Mouse (Mus musculus) MEL-GATA-1-ER (cell line): ENCODE data around the gene Aloxe3.

Experiments used
- DNase-seq: peaks from one replicate; pipeline ENCODE4 v3.0.0-alpha.2; 2012; ENCODE audit warnings: low read depth; ENCODE audit errors: extremely low read depth

The Aloxe3 gene

DNA sequence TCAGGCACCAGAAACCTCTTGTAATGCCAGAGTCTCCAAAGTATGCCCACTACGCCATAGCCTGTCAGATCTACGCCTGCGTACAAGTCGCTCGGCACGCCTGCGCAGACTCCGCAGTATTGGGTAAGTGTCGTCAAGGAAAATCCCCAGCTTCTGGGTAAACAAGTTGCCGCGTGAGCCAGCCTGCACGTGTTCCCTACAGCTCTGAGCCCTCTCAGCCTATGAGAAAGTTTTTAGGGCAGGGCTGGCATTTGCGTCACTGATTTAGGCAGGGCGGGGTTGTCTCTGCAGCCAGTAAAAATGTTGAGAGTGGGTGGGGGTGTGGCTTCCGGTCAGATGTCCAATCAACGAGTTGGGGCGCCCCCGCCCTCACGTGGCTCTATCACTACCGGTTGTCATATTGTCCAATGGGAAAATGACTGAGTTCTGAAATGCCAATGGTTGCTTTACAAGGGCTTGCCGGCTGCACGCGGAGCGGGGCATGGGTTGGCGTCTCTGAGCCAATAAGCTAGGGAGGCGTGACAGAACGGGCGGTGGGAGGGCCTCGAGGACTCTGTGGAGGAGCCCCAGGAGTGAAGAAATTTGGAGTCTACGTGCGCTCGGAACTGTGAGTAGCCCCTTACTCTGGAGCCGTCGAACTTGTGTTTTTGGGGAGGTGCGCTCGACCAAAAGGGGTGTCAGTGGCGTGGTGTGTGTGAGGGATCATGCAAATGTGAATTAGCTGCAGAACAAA, 30.8 kb upstream of the Aloxe3 start, which contains the start of gene Per1:
Gene Per1 (plus strand): TSS at position 521 of the 733 bp plus-strand sequence.
- DNase-seq, result peak; percentile 99

DNA sequence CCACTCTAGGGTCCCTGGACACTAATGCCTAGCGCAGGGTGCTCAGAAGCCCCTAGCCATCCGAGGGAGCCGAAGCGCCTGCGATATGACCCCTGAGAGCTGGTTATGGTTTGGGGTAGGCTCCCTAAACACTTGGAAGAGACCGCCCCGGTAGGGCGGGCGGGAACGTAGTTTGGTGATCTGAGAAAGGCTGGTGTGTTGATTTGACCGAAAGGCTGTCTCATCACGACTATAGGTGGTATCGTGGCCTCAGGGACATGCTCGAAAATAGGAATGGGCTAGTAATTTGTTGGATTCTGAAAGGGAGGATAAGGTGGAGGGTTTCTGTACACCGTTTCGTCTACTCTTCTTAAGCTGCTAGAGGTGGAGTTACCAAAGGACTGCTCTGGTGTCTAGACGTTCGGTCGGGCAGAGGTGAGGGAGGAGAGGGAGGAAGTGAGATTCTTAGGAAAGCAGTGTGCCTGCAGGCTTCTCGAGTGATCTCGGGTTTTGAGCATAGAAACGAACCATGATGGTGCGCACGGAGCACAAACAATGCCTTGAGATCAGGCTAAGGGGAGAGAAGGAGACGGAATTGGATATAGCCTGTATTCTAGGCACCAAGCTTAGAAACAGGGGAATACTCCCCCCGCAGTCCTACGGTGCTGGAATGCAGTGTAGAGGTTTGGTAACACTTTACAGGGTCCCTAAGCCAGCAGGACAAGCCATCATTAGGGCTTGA, 30.0 kb upstream of the Aloxe3 start:
- peak; percentile 40 for DNase-seq

DNA sequence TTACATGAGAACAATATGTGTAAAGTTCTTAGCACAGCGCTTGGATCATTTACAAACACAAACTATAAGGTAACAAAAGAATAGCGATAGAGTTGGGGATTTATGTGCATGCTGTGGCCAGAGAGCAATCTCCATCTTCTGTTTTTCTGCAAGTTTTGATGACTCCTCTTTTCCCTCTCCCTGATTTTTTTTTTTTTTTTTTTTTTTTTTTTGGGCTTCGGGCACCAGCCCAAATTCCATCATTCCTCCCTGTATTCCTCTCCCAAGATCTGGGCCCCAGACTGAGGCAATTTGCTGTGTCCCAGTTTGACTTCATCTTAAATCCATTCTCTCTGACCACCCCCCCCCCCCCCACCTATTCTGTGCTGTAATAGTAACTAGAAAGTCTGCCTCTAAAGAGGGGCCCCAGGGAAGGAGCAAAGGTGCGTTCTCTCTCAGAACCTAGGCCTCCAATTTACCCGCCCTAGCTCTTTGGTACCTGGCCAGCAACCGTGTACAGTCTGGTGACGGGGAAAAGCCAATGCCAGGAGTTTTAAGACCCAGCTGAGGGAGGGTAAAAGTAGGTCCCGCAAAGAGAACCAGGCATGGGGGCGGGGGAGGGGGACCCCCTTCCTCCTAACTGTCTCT, 29.2 kb upstream of the Aloxe3 start:
- no peak for DNase-seq

DNA sequence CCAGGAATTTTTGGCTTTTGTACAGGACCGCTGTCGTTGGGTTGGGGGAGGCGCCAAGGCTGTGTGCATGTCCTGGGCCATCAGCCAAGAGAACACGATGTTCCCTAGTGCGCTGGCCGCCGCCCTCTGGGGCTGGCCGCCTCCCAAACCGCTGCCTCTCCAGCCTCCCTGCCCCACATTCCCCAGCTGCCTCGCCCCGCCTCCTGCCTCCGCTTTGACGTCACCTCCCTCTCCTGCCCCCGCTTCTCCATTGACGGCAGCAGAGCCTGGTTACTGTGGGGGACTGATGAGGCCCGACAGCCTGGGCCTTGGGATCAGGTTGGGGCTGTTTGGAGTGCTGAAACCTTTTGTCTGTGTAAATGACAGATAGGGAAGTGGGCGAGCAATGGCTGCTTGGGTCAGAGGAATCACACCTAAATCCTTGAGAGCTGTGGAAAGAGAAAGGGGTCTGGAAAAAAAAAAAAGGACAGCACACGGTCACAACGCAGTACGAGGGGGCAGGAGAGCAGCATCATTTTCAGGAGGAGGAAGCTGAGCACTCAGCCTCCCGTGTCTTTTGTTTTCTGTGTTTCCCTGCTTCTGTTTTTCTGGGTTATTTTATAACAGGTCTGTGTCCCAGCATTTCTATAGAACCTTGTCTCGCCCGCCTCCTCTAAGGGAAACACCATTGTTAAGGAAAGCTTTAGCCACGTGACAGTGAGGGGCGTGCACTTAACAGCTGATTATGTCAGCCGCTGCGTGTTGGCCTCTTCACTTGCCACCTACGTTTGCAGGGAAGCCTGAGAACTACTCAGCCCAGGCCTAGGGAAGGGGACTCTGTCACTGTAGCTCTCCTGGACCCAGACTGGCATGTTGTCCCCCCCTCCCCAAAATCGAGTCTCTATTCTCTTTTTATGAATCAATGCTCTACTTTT, 28.5 kb upstream of the Aloxe3 start:
- DNase-seq, result peak; percentile 87

DNA sequence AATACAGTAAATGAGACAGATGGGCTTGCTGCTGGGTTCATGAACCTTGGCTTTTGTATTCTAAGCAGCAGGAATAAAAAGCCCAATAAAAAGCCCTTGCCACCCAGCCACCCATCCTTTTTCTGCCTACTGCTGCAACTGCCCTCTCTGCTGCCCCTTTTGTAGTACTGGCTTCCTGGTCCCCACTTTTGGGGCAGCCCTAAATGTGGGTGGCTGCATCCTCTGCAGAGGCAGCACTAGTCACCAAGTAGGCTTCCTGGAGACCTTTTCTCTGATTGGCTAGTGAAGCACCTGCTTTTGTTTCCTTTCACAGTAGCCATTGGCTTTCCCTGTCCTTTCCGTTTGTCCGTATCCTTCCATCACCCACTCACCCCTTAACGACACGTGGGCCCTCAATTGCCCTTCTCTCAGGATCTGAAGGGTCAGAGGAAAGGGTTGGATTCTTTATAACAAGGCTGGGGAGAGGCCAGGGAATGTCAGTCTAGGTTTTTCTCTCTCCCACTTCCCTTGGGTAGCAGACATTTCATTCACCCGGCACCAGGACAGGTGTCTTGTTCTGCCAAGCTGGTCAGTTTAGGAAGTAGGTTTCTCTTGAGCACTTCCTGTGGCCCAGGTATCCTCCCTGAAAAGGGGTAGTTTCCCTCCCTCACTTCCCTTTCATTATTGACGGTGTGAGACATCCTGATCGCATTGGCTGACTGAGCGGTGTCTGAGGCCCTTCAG, 27.5 kb upstream of the Aloxe3 start:
- DNase-seq, result no peak

DNA sequence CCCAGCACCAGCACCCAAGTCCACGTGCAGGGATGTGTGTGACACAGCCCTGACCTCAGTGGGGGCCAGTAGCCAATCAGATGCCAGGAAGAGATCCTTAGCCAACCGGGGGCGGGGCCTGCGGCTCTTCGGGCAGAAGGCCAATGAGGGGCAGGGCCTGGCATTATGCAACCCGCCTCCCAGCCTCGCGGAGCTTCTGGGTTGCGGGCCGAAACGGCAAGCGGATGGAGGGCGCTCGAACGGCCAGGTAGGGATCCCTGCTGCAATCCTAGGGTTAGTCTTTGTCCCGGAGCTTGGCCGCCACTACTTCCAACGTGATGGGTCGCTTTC, 27.0 kb upstream of the Aloxe3 start:
- peak; percentile 90 for DNase-seq

DNA sequence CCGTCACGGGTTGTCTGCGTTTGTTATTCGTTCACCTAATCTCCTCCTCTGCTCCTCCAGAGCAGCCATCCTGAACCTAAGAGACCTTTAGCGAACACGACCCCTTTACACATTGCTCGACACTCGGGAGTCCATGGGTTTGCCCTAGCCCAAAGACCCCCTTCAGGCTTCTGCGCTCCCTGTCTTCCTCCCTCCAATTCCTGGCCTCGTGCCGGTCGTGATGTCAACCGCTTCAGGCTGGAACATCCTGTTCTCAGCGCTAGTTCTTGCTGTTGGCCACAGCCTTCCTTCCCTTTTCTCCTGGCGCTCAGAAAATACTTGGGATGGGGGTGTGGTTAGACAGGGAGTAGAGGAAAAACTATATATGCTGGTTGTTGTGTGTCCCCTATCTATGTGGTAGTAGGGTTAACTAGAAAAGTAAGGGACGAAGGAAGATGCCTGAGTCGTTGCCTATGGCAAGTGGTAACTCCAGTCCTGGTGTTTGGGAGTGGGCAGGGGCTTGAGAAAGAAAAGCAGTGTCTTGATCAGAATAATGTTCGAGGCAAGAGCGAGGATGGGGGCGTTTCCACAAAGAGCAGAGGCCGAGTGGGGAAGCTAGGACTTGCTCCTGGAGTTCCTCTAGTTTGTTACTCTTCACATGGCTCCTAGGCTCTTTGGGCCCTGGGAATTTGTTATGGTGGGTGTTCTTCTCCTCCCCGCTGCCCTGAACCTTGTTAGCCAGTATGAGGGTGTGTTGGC, 26.4 kb upstream of the Aloxe3 start:
- no peak for DNase-seq

DNA sequence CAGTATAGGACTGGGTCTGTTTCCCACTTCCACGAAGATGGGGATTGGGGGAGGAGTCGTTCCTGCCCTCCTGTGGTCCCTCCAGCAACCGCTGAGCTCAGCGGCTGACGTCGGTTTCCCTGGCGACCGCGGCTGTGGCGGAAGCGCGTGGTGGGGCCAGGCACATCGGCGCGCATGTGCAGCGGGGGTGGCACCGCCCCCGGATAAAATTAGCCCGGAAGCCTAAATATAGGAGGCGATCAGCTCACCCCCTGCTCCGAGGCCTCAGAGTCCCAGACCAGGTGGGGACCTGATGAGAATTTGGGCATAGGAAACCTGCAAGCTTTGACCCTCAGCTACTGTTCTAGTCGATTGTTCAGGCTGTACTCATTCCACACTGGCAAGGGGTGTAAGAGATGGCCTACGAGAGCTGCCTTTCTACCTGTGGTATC, 25.8 kb upstream of the Aloxe3 start:
- DNase-seq, result peak; percentile 68

DNA sequence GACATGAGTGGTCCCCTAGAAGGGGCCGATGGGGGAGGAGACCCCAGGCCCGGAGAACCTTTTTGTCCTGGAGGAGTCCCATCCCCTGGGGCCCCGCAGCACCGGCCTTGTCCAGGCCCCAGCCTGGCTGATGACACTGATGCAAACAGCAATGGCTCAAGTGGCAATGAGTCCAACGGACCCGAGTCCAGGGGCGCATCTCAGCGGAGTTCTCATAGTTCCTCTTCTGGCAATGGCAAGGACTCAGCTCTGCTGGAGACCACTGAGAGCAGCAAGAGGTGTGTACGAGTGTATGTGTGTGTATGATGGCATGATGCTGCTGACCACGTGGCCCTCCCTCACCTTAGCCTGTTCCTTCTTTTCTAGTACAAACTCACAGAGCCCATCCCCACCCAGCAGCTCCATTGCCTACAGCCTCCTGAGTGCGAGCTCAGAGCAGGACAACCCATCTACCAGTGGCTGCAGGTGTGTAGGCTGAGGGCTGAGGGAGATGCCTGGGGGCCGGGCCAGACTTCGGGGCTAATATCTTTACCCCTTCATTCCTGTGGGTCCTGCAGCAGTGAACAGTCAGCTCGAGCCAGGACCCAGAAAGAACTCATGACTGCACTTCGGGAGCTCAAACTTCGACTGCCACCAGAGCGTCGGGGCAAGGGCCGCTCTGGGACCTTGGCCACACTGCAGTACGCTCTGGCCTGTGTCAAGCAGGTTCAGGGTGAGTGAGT, 24.9 kb upstream of the Aloxe3 start:
- DNase-seq, result no peak

DNA sequence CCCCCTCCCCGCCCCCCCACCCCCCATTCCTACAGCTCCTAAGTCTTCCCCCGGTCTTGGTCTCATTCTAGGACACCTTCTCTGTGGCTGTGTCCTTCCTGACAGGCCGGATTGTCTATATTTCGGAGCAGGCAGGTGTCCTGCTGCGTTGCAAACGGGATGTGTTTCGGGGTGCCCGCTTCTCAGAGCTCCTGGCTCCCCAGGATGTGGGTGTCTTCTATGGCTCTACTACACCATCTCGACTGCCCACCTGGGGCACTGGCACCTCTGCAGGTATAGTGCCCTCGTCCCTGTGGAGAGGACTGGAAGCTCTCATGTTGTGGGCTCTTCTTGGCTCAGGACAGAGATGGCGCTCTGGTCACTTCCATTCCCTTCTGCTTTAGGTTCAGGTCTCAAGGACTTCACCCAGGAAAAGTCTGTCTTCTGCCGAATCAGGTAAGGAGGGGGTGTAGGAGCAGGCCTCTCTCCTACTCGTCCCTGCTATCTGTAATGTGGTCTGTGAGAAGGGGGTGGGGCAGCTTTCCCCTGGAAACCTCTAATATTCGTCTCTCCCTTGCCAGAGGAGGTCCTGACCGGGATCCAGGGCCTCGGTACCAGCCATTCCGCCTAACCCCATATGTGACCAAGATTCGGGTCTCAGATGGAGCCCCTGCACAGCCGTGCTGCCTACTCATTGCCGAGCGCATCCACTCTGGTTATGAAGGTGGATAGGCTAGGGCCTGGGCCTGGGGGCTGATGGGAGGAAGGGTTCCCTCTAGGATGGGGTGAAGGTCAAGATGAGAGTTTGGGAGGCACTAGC, 23.9 kb upstream of the Aloxe3 start:
- DNase-seq, result no peak

DNA sequence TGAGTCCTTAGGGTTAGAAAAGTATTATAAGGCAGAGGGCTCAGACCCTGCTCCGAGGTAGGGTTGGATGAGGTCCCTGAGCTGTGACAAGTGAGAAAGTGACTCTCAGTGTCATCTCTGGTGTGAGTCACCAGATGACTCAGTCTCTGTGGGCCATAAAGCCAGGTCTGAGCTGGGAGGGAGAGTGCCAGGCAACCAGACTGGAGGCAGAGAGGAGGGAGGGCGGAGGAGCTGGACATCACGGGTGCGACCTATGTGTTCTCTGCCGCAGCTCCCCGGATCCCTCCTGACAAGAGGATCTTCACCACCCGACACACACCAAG, 23.3 kb upstream of the Aloxe3 start:
- no peak for DNase-seq

DNA sequence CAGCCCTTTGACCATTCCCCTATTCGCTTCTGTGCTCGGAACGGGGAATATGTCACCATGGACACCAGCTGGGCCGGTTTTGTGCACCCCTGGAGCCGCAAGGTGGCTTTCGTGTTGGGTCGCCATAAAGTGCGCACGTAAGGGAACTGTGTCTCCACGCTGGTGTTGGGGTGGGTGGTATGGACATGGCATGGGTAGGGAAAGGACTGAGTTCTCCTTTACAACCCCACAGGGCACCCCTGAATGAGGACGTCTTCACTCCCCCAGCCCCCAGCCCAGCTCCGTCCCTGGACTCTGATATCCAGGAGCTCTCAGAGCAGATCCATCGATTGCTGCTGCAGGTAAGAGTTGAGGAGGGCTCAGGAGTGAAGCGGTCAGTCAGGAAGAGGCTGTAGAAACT, 22.6 kb upstream of the Aloxe3 start:
- no peak for DNase-seq

DNA sequence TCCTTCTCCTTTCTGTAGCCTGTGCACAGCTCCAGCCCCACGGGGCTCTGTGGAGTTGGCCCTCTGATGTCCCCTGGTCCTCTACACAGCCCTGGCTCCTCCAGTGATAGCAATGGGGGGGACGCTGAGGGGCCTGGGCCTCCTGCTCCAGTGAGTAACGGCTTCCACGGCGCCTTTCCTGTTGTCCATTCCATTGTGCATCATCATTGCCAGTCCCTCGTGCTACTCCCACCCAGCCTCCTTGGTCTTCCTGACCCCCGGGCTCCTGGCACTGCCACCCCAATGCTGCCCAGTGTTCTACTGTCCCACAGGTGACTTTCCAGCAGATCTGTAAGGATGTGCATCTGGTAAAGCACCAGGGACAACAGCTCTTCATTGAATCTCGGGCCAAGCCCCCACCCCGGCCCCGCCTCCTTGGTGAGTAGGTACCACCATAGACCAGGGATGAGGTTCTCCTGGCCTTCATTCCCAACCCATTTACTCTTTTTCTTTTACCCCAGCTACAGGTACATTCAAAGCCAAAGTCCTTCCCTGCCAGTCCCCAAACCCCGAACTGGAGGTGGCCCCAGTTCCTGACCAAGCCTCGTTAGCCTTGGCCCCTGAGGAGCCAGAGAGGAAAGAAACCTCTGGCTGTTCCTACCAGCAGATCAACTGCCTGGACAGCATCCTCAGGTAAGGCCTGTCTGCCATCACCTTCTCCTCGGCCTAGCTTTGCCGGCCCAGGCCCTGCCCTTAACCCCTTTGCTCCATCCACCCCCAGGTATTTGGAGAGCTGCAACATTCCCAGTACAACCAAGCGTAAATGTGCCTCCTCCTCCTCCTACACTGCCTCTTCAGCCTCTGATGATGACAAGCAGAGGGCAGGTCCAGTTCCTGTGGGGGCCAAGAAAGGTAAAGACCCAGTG, 21.9 kb upstream of the Aloxe3 start:
- DNase-seq, result no peak

DNA sequence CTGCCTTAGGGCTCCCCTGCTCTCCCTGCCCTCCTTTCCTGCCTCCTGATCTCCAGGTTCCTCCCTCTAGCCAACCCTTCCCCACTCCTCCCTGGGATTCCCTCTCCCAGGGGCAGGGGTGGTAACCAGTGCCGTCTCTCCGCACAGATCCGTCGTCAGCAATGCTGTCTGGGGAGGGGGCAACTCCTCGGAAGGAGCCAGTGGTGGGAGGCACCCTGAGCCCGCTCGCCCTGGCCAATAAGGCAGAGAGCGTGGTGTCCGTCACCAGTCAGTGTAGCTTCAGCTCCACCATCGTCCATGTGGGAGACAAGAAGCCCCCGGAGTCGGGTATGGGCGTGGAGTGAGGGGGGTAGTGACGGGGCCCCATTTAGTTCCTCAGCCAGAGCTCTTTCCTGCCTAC, 21.2 kb upstream of the Aloxe3 start:
- DNase-seq, result no peak

DNA sequence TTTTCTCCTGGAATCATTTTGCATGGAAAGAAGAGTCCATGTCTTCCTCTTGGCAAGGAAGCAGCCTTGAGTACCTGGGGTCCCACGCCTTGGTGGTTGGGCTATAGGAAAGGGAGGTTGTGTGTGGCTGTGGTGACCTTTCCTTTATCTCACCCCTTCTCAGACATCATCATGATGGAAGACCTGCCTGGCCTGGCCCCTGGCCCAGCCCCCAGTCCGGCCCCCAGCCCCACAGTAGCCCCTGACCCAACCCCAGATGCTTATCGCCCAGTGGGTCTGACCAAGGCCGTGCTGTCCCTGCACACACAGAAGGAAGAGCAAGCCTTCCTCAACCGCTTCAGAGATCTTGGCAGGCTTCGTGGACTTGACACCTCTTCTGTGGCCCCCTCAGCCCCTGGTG, 20.5 kb upstream of the Aloxe3 start:
- DNase-seq, result no peak

DNA sequence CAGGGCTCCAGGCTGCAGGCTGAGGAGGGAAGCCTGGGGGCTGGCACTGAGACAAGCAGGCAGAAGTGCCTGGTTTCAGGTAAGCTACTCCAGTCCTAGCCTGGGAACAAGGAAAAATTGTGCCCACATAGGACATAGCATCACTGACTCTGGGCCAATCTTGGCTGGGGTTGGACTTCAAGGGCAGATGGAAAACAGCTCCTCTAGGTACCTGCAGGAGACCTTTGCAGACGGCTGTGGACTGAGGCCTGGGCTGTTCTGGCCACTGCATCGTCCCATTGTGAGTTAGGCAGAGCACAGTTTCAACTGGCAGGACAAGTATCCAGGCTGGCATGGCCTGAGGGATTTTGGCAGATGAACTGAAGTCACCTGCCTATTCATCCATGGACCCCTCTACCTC, 19.9 kb upstream of the Aloxe3 start:
- DNase-seq, result no peak

DNA sequence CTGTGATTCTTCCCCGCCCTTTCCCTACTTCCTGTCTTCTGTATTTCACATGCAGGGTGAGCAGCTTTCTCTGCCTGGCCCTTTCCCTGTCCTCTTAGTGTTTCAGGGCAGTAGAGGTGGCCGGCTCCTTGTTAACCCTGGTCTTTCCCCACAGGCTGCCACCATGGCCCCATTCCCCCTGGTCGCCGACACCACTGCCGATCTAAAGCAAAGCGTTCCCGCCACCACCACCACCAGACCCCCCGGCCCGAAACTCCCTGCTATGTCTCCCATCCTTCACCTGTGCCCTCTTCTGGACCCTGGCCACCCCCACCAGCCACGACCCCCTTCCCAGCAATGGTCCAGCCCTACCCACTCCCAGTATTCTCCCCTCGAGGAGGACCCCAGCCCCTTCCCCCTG, 19.4 kb upstream of the Aloxe3 start:
- DNase-seq, result no peak

DNA sequence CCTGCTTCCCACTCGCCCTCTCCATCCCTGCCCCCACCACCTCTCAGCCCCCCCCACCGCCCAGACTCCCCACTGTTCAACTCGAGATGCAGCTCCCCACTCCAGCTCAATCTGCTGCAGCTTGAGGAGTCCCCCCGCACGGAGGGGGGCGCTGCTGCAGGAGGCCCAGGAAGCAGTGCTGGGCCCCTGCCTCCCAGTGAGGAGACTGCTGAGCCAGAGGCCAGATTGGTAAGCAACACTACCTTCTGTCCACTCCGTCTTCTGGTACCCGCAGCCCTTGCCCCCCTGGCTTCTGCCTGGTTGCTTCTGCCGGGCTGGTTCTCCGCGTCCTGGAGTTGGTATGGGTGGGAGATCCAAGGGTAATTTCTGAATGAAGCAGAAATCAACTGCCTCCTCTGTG, 18.9 kb upstream of the Aloxe3 start:
- DNase-seq, result no peak
